Mouse (Mus musculus) cortical plate, adult 2 months (tissue): ENCODE measurements around the gene Kcnh6. TPM values are rescaled to one million over a fixed set of nuclear protein-coding genes. Genes with fewer than 3 reads are reported as not detected.
A peak's percentile ranks its signal among the peaks of the same experiment; 100 is the strongest.

Experiments used
- H3K27ac ChIP-seq: fragments of 200-500 bp; 2 replicates; pipeline ENCODE4 v1.5.1; 2012; ENCODE audit warnings: low read length, control low read depth, inconsistent platforms; ENCODE audit not compliant: insufficient read depth
- H3K4me1 ChIP-seq: fragments of 200-500 bp; 2 replicates; pipeline ENCODE4 v1.6.1; 2011; ENCODE audit warnings: low read length; ENCODE audit not compliant: control insufficient read depth, insufficient read depth
- H3K4me3 ChIP-seq: fragments of 200-500 bp; 2 replicates; pipeline ENCODE4 v1.5.1; 2011; ENCODE audit warnings: mild to moderate bottlenecking, low read length, control low read depth; ENCODE audit not compliant: insufficient read depth
- CTCF ChIP-seq: fragments of 200-500 bp; IDR thresholded peaks from 2 replicates; pipeline ENCODE4 v1.5.1; 2011; ENCODE audit warnings: mild to moderate bottlenecking, control low read depth, low read length; ENCODE audit not compliant: insufficient read depth; ENCODE audit errors: extremely low read depth
- POLR2A ChIP-seq: fragments of 200-500 bp; IDR thresholded peaks from 2 replicates; pipeline ENCODE4 v1.6.1; 2011; ENCODE audit warnings: mild to moderate bottlenecking, low read length, control low read depth; ENCODE audit not compliant: insufficient read depth; ENCODE audit errors: extremely low read depth
- polyA plus RNA-seq: library from polyadenylated mRNA; depleted of rRNA; stranded (reverse); fragments of >200 nt; gene quantifications from 2 replicates; pipeline ENCODE4 v1.2.3, GENCODE M21; 2012

The Kcnh6 gene
- polyA plus RNA-seq, 1 experiment: 1.5 TPM

GRCm38 (mm10) chr11:106033491-106033919 lies 25.6 kb downstream of the Kcnh6 start:
- Histone ChIP-seq H3K4me1 (no peaks in the 10 kb centered on the region), H3K27ac (peak overlapping the region; percentile 74), H3K4me3 (peak overlapping the region; percentile 17)
- TF ChIP-seq POLR2A: no peak
- no peak for TF ChIP-seq CTCF

- Histone ChIP-seq H3K27ac (no peak overlapping the region), H3K4me3 (no peak overlapping the region), H3K4me1 (peaks cover 4% of the 10 kb centered on the region; the same call in 1 of the 2 replicates)
- TF ChIP-seq CTCF (no peak), POLR2A (no peak)
Measured at GRCm38 (mm10) chr11:106034986-106035385, 27.1 kb downstream of the Kcnh6 start.

GRCm38 (mm10) chr11:106036548-106037417 lies 28.9 kb downstream of the Kcnh6 start, which contains the start of gene Dcaf7:
Gene Dcaf7 (plus strand): TSS chr11:106036872.
- peak within 1 kb of the TSS; percentile 77 for H3K27ac ChIP-seq
- TF ChIP-seq POLR2A (peak; percentile 76; the same call in 1 of the 2 replicates), CTCF (no peak)
- H3K4me1 ChIP-seq: peaks cover 4% of the 10 kb centered on the region; the same call in 1 of the 2 replicates
- H3K4me3 ChIP-seq: peak within 1 kb of the TSS; percentile 80

- H3K27ac ChIP-seq: peak overlapping the region; percentile 77
- TF ChIP-seq CTCF (no peak), POLR2A (peak; percentile 65; the same call in 1 of the 2 replicates)
- peaks cover 4% of the 10 kb centered on the region; the same call in 1 of the 2 replicates for H3K4me1 ChIP-seq
- H3K4me3 ChIP-seq: peak overlapping the region; percentile 80
Measured at GRCm38 (mm10) chr11:106037418-106037751, 29.5 kb downstream of the Kcnh6 start.

- H3K4me1 ChIP-seq: peaks cover under 1% of the 10 kb centered on the region; the same call in 1 of the 2 replicates
- H3K4me3 ChIP-seq: no peak overlapping the region
- TF ChIP-seq POLR2A (no peak), CTCF (no peak)
- no peak overlapping the region for H3K27ac ChIP-seq
Measured at GRCm38 (mm10) chr11:106044349-106044748, 36.4 kb downstream of the Kcnh6 start.

- Histone ChIP-seq H3K27ac (no peak overlapping the region), H3K4me1 (no peaks in the 10 kb centered on the region; the same call in 1 of the 2 replicates), H3K4me3 (no peak overlapping the region)
- no peak for TF ChIP-seq POLR2A
- TF ChIP-seq CTCF: no peak
Measured at GRCm38 (mm10) chr11:106045256-106045655, 37.3 kb downstream of the Kcnh6 start.

GRCm38 (mm10) chr11:106045780-106046179 lies 37.9 kb downstream of the Kcnh6 start:
- no peak overlapping the region for H3K4me3 ChIP-seq
- no peak overlapping the region for H3K27ac ChIP-seq
- TF ChIP-seq POLR2A (no peak), CTCF (no peak)
- H3K4me1 ChIP-seq: no peaks in the 10 kb centered on the region; the same call in 1 of the 2 replicates

- Histone ChIP-seq H3K4me1 (no peaks in the 10 kb centered on the region; the same call in 1 of the 2 replicates), H3K27ac (no peak overlapping the region), H3K4me3 (no peak overlapping the region)
- TF ChIP-seq CTCF (no peak), POLR2A (no peak)
Measured at GRCm38 (mm10) chr11:106046584-106046983, 38.7 kb downstream of the Kcnh6 start.

GRCm38 (mm10) chr11:106053921-106054320 lies 46.0 kb downstream of the Kcnh6 start:
- Histone ChIP-seq H3K4me1 (no peaks in the 10 kb centered on the region), H3K27ac (no peak overlapping the region), H3K4me3 (no peak overlapping the region)
- TF ChIP-seq CTCF (no peak), POLR2A (no peak)

- no peak for TF ChIP-seq CTCF
- no peak for TF ChIP-seq POLR2A
- Histone ChIP-seq H3K4me1 (no peaks in the 10 kb centered on the region), H3K27ac (no peak overlapping the region), H3K4me3 (no peak overlapping the region)
Measured at GRCm38 (mm10) chr11:106054600-106054999, 46.7 kb downstream of the Kcnh6 start.
